Mouse (Mus musculus) heart, postnatal 0 days (tissue): ENCODE measurements at regions not wholly inside any gene's neighbourhood (a gene's known extent, or its start where the extent isn't known, plus 50 kb on each side); places are given as distances from the start of the nearest gene placed in this dataset.

ENCODE experiments used
- CTCF ChIP-seq: IDR thresholded peaks from 2 replicates; pipeline ENCODE4 v1.5.1; 2016; ENCODE audit warnings: antibody characterized with exemption, control low read depth, low read depth
- EP300 ChIP-seq: IDR thresholded peaks from 2 replicates; pipeline ENCODE4 v1.6.1; 2016; ENCODE audit warnings: antibody characterized with exemption, low read depth

DNA sequence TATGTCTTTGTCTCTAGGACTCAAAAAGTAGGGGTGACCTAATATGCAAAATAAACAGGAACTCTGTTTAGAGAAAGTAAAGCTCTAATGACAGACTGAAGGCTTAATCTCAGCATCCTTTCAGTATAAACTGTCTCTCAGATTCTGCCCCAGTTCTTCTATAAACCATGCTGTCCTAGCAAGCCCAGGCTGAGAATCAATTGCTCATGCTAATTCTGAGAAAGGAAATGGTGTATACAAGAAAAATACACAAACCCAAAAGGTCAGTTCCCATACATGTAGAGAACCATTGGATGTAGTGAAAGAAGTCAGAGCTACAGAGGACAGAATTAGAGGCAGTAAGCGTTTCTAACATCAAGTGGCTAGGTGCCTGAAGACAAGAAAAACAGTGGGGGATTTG is 435.7 kb upstream of the Acvr2a start:
- no peak for TF ChIP-seq CTCF
- TF ChIP-seq EP300, result no peak
